Mouse (Mus musculus) midbrain, embryonic 16.5 days (tissue): ENCODE data around the gene Nyap2. TPM values are rescaled to one million over a fixed set of nuclear protein-coding genes. Genes with fewer than 3 reads are reported as not detected.
"Not testable (repeated sequence)": the region's sequence is repeated elsewhere in the genome, so short reads cannot be mapped to it uniquely, and the experiment has no call there.

Experiments used
- ATAC-seq: fragments of 200-750 bp; cut with Nextera tagmentation; 2 replicates; pipeline ENCODE4 v1.8.0; 2017; ENCODE audit warnings: moderate TSS enrichment
- H3K27ac ChIP-seq: fragments of 300-500 bp; sonication (generic); 2 replicates; pipeline ENCODE4 v1.5.1; 2014; ENCODE audit warnings: mild to moderate bottlenecking, low read length, mixed read lengths
- H3K27me3 ChIP-seq: fragments of 300-500 bp; sonication (generic); 2 replicates; pipeline ENCODE4 v1.6.1; 2014; ENCODE audit warnings: low read depth, low read length, mixed read lengths; ENCODE audit not compliant: control insufficient read depth, insufficient read depth
- H3K36me3 ChIP-seq: fragments of 300-500 bp; sonication (generic); 2 replicates; pipeline ENCODE4 v1.6.1; 2014; ENCODE audit warnings: mild to moderate bottlenecking, low read length, moderate library complexity, mixed read lengths; ENCODE audit not compliant: control insufficient read depth, insufficient read depth
- H3K4me1 ChIP-seq: fragments of 300-500 bp; sonication (generic); 2 replicates; pipeline ENCODE4 v1.6.1; 2014; ENCODE audit warnings: mild to moderate bottlenecking, low read length, mixed read lengths; ENCODE audit not compliant: control insufficient read depth, insufficient read depth
- H3K4me2 ChIP-seq: fragments of 300-500 bp; sonication (generic); 2 replicates; pipeline ENCODE4 v1.6.1; 2014; ENCODE audit warnings: mild to moderate bottlenecking, low read length, mixed read lengths
- H3K4me3 ChIP-seq: fragments of 300-500 bp; sonication (generic); 2 replicates; pipeline ENCODE4 v1.5.1; 2014; ENCODE audit warnings: low read depth, mild to moderate bottlenecking, low read length, moderate library complexity, mixed read lengths
- H3K9ac ChIP-seq: fragments of 300-500 bp; sonication (generic); 2 replicates; pipeline ENCODE4 v1.6.1; 2014; ENCODE audit warnings: low read depth, low read length, mixed read lengths
- H3K9me3 ChIP-seq: fragments of 300-500 bp; sonication (generic); replicated peaks from 2 replicates; pipeline ENCODE4 v1.6.1; 2014; ENCODE audit warnings: mild to moderate bottlenecking, low read length, mixed read lengths; ENCODE audit not compliant: control insufficient read depth, poor library complexity, severe bottlenecking
- WGBS: fragments of 180-500 bp; shearing (Covaris S2); extraction: QIAGEN DNeasy Blood & Tissue Kit; methylation state at CpG from one replicate; pipeline ENCODE4 v1.1.7; 2014; 5-methylcytosine and 5-hydroxymethylcytosine counted together
- polyA plus RNA-seq: library from polyadenylated mRNA; unstranded; fragments of >200 nt; fragmentation: Nextera tagmentation; extraction: Ambion mirVana; gene quantifications from 2 replicates; pipeline ENCODE4 v1.2.1, GENCODE M21; 2015

Gene Nyap2
- polyA plus RNA-seq, 1 experiment from 2014 or later, result 13.6 TPM

DNA sequence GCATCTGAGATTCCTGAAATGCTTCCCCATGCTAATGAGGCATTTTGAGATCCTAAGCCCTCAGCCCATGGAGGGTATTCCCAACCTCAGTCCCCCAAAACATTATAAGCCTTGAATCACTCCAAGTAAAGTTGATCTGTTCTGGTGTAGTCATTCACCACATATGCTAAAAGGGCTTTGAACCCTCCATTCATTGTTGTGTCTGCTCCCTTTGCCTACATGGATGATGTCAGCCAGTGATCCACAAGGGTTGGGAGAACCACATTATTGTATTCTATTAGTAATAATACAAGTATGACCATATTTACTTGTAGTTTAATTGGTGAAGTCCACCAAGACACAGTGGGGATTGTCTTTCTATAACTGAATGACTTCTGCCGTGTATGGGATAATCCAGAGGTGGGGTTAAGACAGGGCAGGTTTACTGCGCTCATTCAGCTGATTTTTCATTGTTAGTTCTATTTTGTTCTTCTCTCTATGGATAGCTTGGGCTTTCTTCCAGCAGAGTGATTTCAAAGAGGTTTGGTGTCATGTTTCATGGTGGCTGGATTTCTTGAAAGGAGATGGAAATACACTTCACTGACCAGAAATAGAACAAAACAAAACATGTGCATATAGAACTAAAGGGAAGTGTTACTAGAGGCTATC lies 155.1 kb downstream of the Nyap2 start:
- Histone ChIP-seq H3K9ac (no peak overlapping the region), H3K27ac (no peak overlapping the region), H3K4me2 (no peak overlapping the region), H3K36me3 (no peaks in the 10 kb centered on the region), H3K27me3 (no peaks in the 10 kb centered on the region), H3K4me3 (no peak overlapping the region), H3K9me3 (no peaks in the 10 kb centered on the region), H3K4me1 (no peaks in the 10 kb centered on the region)
- ATAC-seq, result no peak
- WGBS, result 13% methylated on average over 2 of the region's 2 CpGs

DNA sequence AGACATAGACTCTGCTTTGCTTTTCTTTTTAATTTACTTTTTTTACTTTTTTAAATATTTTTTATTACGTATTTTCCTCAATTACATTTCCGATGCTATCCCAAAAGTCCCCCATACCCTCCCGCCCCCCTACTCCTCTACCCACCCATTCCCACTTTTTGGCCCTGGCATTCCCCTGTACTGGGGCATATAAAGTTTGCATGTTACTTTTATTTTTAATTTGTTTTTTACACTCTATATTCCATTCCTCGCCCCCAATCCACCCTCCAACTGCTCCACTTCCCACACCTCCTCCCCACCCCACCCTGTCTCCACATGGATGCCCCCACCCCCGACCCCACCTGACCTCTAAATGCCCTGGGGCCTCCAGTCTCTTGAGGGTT lies 155.6 kb downstream of the Nyap2 start:
- not testable (repeated sequence) for H3K27me3 ChIP-seq, ATAC-seq, H3K9me3 ChIP-seq, H3K27ac ChIP-seq, H3K4me3 ChIP-seq, H3K9ac ChIP-seq, H3K36me3 ChIP-seq, H3K4me1 ChIP-seq, H3K4me2 ChIP-seq
- 65% methylated on average over 5 of the region's 5 CpGs for WGBS

DNA sequence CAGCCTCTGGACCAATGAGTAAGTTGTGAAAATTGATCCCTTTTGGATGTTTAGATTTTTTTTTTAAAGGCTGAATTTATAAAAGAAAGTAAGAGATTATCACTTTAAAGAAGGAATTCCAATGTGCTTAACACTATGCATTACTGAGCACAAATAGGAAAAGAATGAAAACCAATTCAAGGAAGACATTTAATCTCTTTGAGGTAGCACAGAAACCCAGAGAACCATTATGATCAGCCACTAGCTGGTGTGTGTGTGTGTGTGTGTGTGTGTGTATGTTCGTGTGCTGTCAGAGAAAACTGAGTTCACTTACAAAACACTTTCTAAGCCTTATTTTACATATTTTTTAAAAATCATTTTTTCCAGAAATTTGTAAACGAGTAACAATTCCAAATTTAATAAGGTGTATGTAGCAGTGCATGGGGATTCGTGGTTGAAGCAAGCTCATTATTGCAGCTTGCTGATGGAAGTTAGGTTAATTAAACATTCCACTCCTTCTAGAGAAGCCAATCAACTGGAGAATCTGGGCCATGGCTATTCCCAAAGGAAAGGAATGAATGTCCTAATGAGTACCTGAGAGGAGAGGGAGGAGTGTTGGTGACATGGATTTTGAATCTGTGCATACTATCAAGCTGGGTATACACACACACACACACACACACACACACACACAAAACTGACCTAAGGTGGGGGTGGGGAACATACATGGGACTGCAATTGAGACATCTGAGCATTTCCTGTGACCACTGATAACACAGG lies 171.9 kb downstream of the Nyap2 start:
- no peaks in the 10 kb centered on the region for H3K27me3 ChIP-seq
- no peak overlapping the region for H3K4me3 ChIP-seq
- 42% methylated on average over 3 of the region's 3 CpGs for WGBS
- no peaks in the 10 kb centered on the region for H3K9me3 ChIP-seq
- H3K36me3 ChIP-seq, result no peaks in the 10 kb centered on the region
- H3K9ac ChIP-seq, result no peak overlapping the region
- ATAC-seq, result no peak
- H3K4me2 ChIP-seq, result no peak overlapping the region
- H3K27ac ChIP-seq, result no peak overlapping the region
- H3K4me1 ChIP-seq, result no peaks in the 10 kb centered on the region

GRCm38 (mm10) chr1:81250068-81250467 lies 173.3 kb downstream of the Nyap2 start:
- Histone ChIP-seq H3K27me3 (no peaks in the 10 kb centered on the region), H3K4me1 (no peaks in the 10 kb centered on the region), H3K27ac (no peak overlapping the region), H3K9ac (no peak overlapping the region), H3K4me2 (no peak overlapping the region), H3K36me3 (no peaks in the 10 kb centered on the region), H3K4me3 (no peak overlapping the region), H3K9me3 (no peaks in the 10 kb centered on the region)
- 90% methylated on average over 11 of the region's 11 CpGs for WGBS
- ATAC-seq, result no peak

DNA sequence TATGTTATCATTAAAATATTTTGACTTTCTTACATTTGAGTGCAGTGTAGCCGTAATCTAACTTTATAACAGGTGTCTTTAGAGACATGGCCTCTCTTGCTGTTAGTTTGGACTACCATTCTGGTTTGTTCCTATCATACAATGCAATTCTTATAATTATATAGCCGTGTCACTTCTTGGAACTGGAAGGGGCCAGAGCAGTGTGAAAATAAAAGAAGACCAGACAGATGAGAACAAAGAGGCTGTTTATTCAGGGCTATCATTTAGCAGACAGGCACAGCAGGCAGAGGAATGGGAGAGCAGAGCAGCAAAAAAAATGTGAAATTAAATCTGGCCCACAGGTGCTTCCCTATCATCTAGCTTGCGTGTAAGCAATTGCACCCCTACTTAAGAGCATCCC lies 189.7 kb downstream of the Nyap2 start:
- H3K4me1 ChIP-seq, result no peaks in the 10 kb centered on the region
- 49% methylated on average over 3 of the region's 3 CpGs for WGBS
- no peak overlapping the region for H3K27ac ChIP-seq
- H3K4me3 ChIP-seq, result no peak overlapping the region
- ATAC-seq, result no peak
- H3K27me3 ChIP-seq, result no peaks in the 10 kb centered on the region
- no peaks in the 10 kb centered on the region for H3K9me3 ChIP-seq
- H3K36me3 ChIP-seq, result 0 out of 2 replicates have a peak, but pooled peaks cover 2% of the 10 kb centered on the region
- H3K4me2 ChIP-seq, result no peak overlapping the region
- H3K9ac ChIP-seq, result no peak overlapping the region

GRCm38 (mm10) chr1:81280978-81281377 lies 204.2 kb downstream of the Nyap2 start:
- H3K36me3 ChIP-seq, result no peaks in the 10 kb centered on the region; the same call in 1 of the 2 replicates
- H3K4me1 ChIP-seq, result no peaks in the 10 kb centered on the region
- H3K9ac ChIP-seq, result no peak overlapping the region
- H3K9me3 ChIP-seq, result no peaks in the 10 kb centered on the region
- H3K27me3 ChIP-seq, result no peaks in the 10 kb centered on the region
- WGBS, result 50% methylated on average over 9 of the region's 9 CpGs
- no peak overlapping the region for H3K4me2 ChIP-seq
- no peak overlapping the region for H3K4me3 ChIP-seq
- no peak for ATAC-seq
- H3K27ac ChIP-seq, result no peak overlapping the region

- no peak overlapping the region for H3K4me2 ChIP-seq
- H3K27me3 ChIP-seq, result no peaks in the 10 kb centered on the region
- WGBS, result 61% methylated on average over 3 of the region's 3 CpGs
- ATAC-seq, result no peak
- H3K9me3 ChIP-seq, result no peaks in the 10 kb centered on the region
- no peaks in the 10 kb centered on the region for H3K36me3 ChIP-seq
- H3K27ac ChIP-seq, result no peak overlapping the region
- H3K4me1 ChIP-seq, result no peaks in the 10 kb centered on the region
- no peak overlapping the region for H3K9ac ChIP-seq
- no peak overlapping the region for H3K4me3 ChIP-seq
Measured at GRCm38 (mm10) chr1:81285633-81286032, 208.9 kb downstream of the Nyap2 start.

GRCm38 (mm10) chr1:81287088-81287487 lies 210.3 kb downstream of the Nyap2 start:
- no peaks in the 10 kb centered on the region for H3K36me3 ChIP-seq
- no peaks in the 10 kb centered on the region for H3K9me3 ChIP-seq
- H3K9ac ChIP-seq, result no peak overlapping the region
- no peaks in the 10 kb centered on the region for H3K4me1 ChIP-seq
- H3K27me3 ChIP-seq, result no peaks in the 10 kb centered on the region
- no peak overlapping the region for H3K27ac ChIP-seq
- H3K4me3 ChIP-seq, result no peak overlapping the region
- ATAC-seq, result peak; percentile 94
- no peak overlapping the region for H3K4me2 ChIP-seq

- 0 out of 2 replicates have a peak, but pooled peaks have one; percentile 42 for ATAC-seq
- no peak overlapping the region for H3K4me3 ChIP-seq
Measured at GRCm38 (mm10) chr1:81300735-81301134, 224.0 kb downstream of the Nyap2 start.

More at GRCm38 (mm10) chr1:81300735-81301134, 224.0 kb downstream of the Nyap2 start:
- Histone ChIP-seq H3K27me3 (no peaks in the 10 kb centered on the region), H3K4me2 (no peak overlapping the region), H3K9me3 (no peaks in the 10 kb centered on the region), H3K36me3 (no peaks in the 10 kb centered on the region), H3K27ac (no peak overlapping the region), H3K9ac (no peak overlapping the region), H3K4me1 (no peaks in the 10 kb centered on the region)
- 53% methylated on average over 4 of the region's 4 CpGs for WGBS
